Mouse (Mus musculus) G1E (cell line): Measurements from ENCODE around the gene Fibp. TPM values are rescaled to one million over a fixed set of nuclear protein-coding genes. Genes with fewer than 3 reads are reported as not detected.

Source experiments
- ATAC-seq: 2 replicates; pipeline ENCODE4 v1.8.0; 2016; ENCODE audit warnings: mild to moderate bottlenecking; ENCODE audit not compliant: insufficient number of reproducible peaks, poor library complexity, low FRiP score, severe bottlenecking; ENCODE audit errors: extremely low read depth
- DNase-seq: peaks from one replicate; pipeline ENCODE4 v3.0.0; 2012; ENCODE audit warnings: low spot score
- H3K27me3 ChIP-seq: 2 replicates; pipeline ENCODE4 v1.6.1; 2012; ENCODE audit warnings: mild to moderate bottlenecking, low read length, inconsistent platforms; ENCODE audit not compliant: insufficient read depth
- H3K36me3 ChIP-seq: replicated peaks from 2 replicates; pipeline ENCODE3; 2012; ENCODE audit warnings: mild to moderate bottlenecking, inconsistent platforms
- H3K4me1 ChIP-seq: 2 replicates; pipeline ENCODE4 v1.6.1; 2012; ENCODE audit warnings: low read depth, low read length, inconsistent platforms, mixed read lengths; ENCODE audit not compliant: insufficient read depth
- H3K4me3 ChIP-seq: 2 replicates; pipeline ENCODE4 v1.5.1; 2012; ENCODE audit warnings: low read depth, mild to moderate bottlenecking, inconsistent platforms, low read length, moderate library complexity, mixed read lengths
- H3K9me3 ChIP-seq: replicated peaks from 2 replicates; pipeline ENCODE4 v1.6.1; 2012; ENCODE audit warnings: inconsistent platforms
- CTCF ChIP-seq: IDR thresholded peaks from 2 replicates; pipeline ENCODE4 v1.5.1; 2012; ENCODE audit warnings: low read depth, low read length, inconsistent platforms, mixed read lengths
- GATA1 ChIP-seq: IDR thresholded peaks from 2 replicates; pipeline ENCODE4 v1.6.1; 2012; ENCODE audit warnings: borderline replicate concordance, low read length, inconsistent platforms, mixed read lengths
- GATA2 ChIP-seq: IDR thresholded peaks from 2 replicates; pipeline ENCODE4 v1.6.1; 2012; ENCODE audit warnings: low read depth, low read length, inconsistent platforms, borderline replicate concordance
- POLR2AphosphoS5 ChIP-seq: IDR thresholded peaks from 2 replicates; pipeline ENCODE4 v1.6.1; 2012; ENCODE audit warnings: low read depth, low read length, inconsistent platforms; ENCODE audit not compliant: insufficient replicate concordance
- TAL1 ChIP-seq: conservative IDR thresholded peaks from 2 replicates; pipeline ENCODE4 v1.6.1; 2012; ENCODE audit warnings: low read depth, low read length, inconsistent platforms, mixed read lengths
- polyA plus RNA-seq: library from polyadenylated mRNA; stranded (reverse); fragments of >175 nt; gene quantifications from 2 replicates; pipeline ENCODE4 v1.2.3, GENCODE M21; 2012
- total RNA-seq, 2 experiments: library from RNA; stranded (forward) in 1 of 2; stranded (reverse) in 1 of 2; fragments of 200-1000 nt in 1 of 2; fragments of >200 nt in 1 of 2; fragmentation: Nextera tagmentation in 1 of 2; gene quantifications; 2 replicates each; pipeline ENCODE4 v1.2.3; 2014 to 2017

Gene Fibp
- total and polyA plus RNA-seq, 3 experiments, result 50.8 to 162 (median 71.8) TPM

GRCm38 (mm10) chr19:5475069-5475714, 14.8 kb downstream of the Fibp start:
- ATAC-seq (no peak), DNase-seq (no peak)
- Histone ChIP-seq H3K27me3 (peaks cover 59% of the 10 kb centered on the region), H3K4me1 (peaks cover 16% of the 10 kb centered on the region), H3K4me3 (no peak overlapping the region), H3K9me3 (no peaks in the 10 kb centered on the region), H3K36me3 (no peaks in the 10 kb centered on the region)
- no peak for TF ChIP-seq GATA2
- no peak for TF ChIP-seq GATA1
- no peak for TF ChIP-seq CTCF

GRCm38 (mm10) chr19:5477004-5477667, 16.7 kb downstream of the Fibp start:
- TF ChIP-seq TAL1 (no peak), GATA1 (no peak), POLR2AphosphoS5 (no peak), CTCF (no peak), GATA2 (no peak)
- Histone ChIP-seq H3K9me3 (no peaks in the 10 kb centered on the region), H3K4me1 (peaks cover 16% of the 10 kb centered on the region), H3K4me3 (no peak overlapping the region), H3K27me3 (peaks cover 56% of the 10 kb centered on the region), H3K36me3 (peaks cover 9% of the 10 kb centered on the region)
- ATAC-seq (no peak), DNase-seq (no peak)

- TF ChIP-seq POLR2AphosphoS5 (no peak), CTCF (no peak), GATA2 (no peak), GATA1 (no peak), TAL1 (no peak)
- ATAC-seq (no peak), DNase-seq (no peak)
- peaks cover 15% of the 10 kb centered on the region for H3K36me3 ChIP-seq
- no peak overlapping the region for H3K4me3 ChIP-seq
- no peaks in the 10 kb centered on the region for H3K9me3 ChIP-seq
- peaks cover 56% of the 10 kb centered on the region for H3K27me3 ChIP-seq
- peaks cover 16% of the 10 kb centered on the region for H3K4me1 ChIP-seq
Observed at GRCm38 (mm10) chr19:5477668-5478300, 17.4 kb downstream of the Fibp start.

- Histone ChIP-seq H3K9me3 (no peaks in the 10 kb centered on the region), H3K36me3 (peaks cover 37% of the 10 kb centered on the region), H3K4me3 (no peak overlapping the region), H3K27me3 (peaks cover 37% of the 10 kb centered on the region), H3K4me1 (peaks cover 17% of the 10 kb centered on the region)
- no peak for ATAC-seq
- TF ChIP-seq POLR2AphosphoS5, result no peak
- TF ChIP-seq CTCF, result no peak
- TF ChIP-seq GATA1, result no peak
- TF ChIP-seq TAL1, result no peak
- TF ChIP-seq GATA2, result no peak
- DNase-seq, result no peak
Observed at GRCm38 (mm10) chr19:5480016-5480415, 19.6 kb downstream of the Fibp start.

GRCm38 (mm10) chr19:5481398-5481797, 21.0 kb downstream of the Fibp start:
- no peaks in the 10 kb centered on the region for H3K9me3 ChIP-seq
- H3K27me3 ChIP-seq, result peaks cover 24% of the 10 kb centered on the region
- DNase-seq, result no peak
- H3K4me1 ChIP-seq, result peaks cover 25% of the 10 kb centered on the region
- H3K4me3 ChIP-seq, result no peak overlapping the region
- H3K36me3 ChIP-seq, result peaks cover 51% of the 10 kb centered on the region
- no peak for TF ChIP-seq GATA2
- TF ChIP-seq POLR2AphosphoS5, result no peak
- no peak for TF ChIP-seq GATA1
- TF ChIP-seq CTCF, result no peak
- no peak for TF ChIP-seq TAL1
- ATAC-seq, result no peak

- Histone ChIP-seq H3K4me1 (peaks cover 43% of the 10 kb centered on the region), H3K36me3 (peaks cover 59% of the 10 kb centered on the region), H3K9me3 (no peaks in the 10 kb centered on the region), H3K27me3 (peaks cover 9% of the 10 kb centered on the region), H3K4me3 (no peak overlapping the region)
- no peak for DNase-seq
- ATAC-seq, result no peak
- TF ChIP-seq TAL1 (no peak), GATA1 (no peak), CTCF (no peak), GATA2 (no peak), POLR2AphosphoS5 (no peak)
Observed at GRCm38 (mm10) chr19:5483386-5484359, 23.3 kb downstream of the Fibp start.
